Mouse (Mus musculus): ENCODE measurements around the gene Angptl8. TPM values are rescaled to one million over a fixed set of nuclear protein-coding genes. Genes with fewer than 3 reads are reported as not detected.
"Not testable (repeated sequence)": the region's sequence is repeated elsewhere in the genome, so short reads cannot be mapped to it uniquely, and the experiment has no call there.

Angptl8 gene
- polyA plus RNA-seq (2015; fragmentation: Nextera tagmentation; extraction: Ambion mirVana), result 2.1 and 2.3 TPM in 2 replicates

- WGBS, result 60% methylated on average over 15 of the region's 15 CpGs
- H3K27me3 ChIP-seq, result no peaks in the 10 kb centered on the region
- 0 out of 2 replicates have a peak within 1 kb of the TSS, but pooled peaks have one; percentile 35 for H3K27ac ChIP-seq
- H3K9ac ChIP-seq, result no peak within 1 kb of the TSS
- H3K4me1 ChIP-seq, result peaks cover 7% of the 10 kb centered on the region; the same call in 1 of the 2 replicates
- H3K4me3 ChIP-seq, result no peak within 1 kb of the TSS
- H3K9me3 ChIP-seq, result no peaks in the 10 kb centered on the region
- H3K36me3 ChIP-seq, result peaks cover 67% of the 10 kb centered on the region
- H3K4me2 ChIP-seq, result no peak within 1 kb of the TSS
- ATAC-seq (ENCODE audit: borderline replicate concordance, extremely low read depth, low FRiP score, low TSS enrichment), result peak; percentile 27; the same call in 1 of the 2 replicates
These were observed at the start of gene Angptl8 for GRCm38 (mm10) chr9:21835258-21835912. Gene Angptl8 (plus strand): TSS chr9:21835510.

- peak overlapping the region; percentile 84; the same call in 1 of the 2 replicates for H3K27ac ChIP-seq
- ATAC-seq (ENCODE audit: borderline replicate concordance, extremely low read depth, low FRiP score, low TSS enrichment); H3K9me3 ChIP-seq; H3K4me2 ChIP-seq; H3K27me3 ChIP-seq; H3K4me3 ChIP-seq; H3K9ac ChIP-seq: not testable (repeated sequence)
- peaks cover 61% of the 10 kb centered on the region for H3K36me3 ChIP-seq
- WGBS, result 86% methylated on average over 2 of the region's 2 CpGs
- H3K4me1 ChIP-seq, result peaks cover 46% of the 10 kb centered on the region
These were observed 49.0 kb upstream of the Angptl8 start for GRCm38 (mm10) chr9:21786309-21786708.

GRCm38 (mm10) chr9:21786906-21787305, 48.4 kb upstream of the Angptl8 start:
- no peak for ATAC-seq (ENCODE audit: borderline replicate concordance, extremely low read depth, low FRiP score, low TSS enrichment)
- Histone ChIP-seq H3K4me3 (no peak overlapping the region), H3K27me3 (no peaks in the 10 kb centered on the region), H3K27ac (peak overlapping the region; percentile 51; the same call in 1 of the 2 replicates), H3K4me1 (peaks cover 52% of the 10 kb centered on the region), H3K9me3 (no peaks in the 10 kb centered on the region), H3K36me3 (peaks cover 55% of the 10 kb centered on the region), H3K4me2 (no peak overlapping the region), H3K9ac (no peak overlapping the region)
- 13% methylated on average over 6 of the region's 6 CpGs for WGBS

- Histone ChIP-seq H3K36me3 (peaks cover 52% of the 10 kb centered on the region), H3K9ac (no peak overlapping the region), H3K4me3 (no peak overlapping the region), H3K27me3 (no peaks in the 10 kb centered on the region), H3K27ac (peak overlapping the region; percentile 32; the same call in 1 of the 2 replicates), H3K9me3 (no peaks in the 10 kb centered on the region), H3K4me1 (peaks cover 53% of the 10 kb centered on the region), H3K4me2 (no peak overlapping the region)
- ATAC-seq (ENCODE audit: borderline replicate concordance, extremely low read depth, low FRiP score, low TSS enrichment), result no peak
- 67% methylated on average over 5 of the region's 5 CpGs for WGBS
These were observed 47.7 kb upstream of the Angptl8 start for GRCm38 (mm10) chr9:21787654-21788053.

GRCm38 (mm10) chr9:21788234-21788633, 47.1 kb upstream of the Angptl8 start:
- no peak overlapping the region for H3K4me2 ChIP-seq

GRCm38 (mm10) chr9:21791861-21792260, 43.4 kb upstream of the Angptl8 start:
- peak; percentile 77 for ATAC-seq (ENCODE audit: borderline replicate concordance, extremely low read depth, low FRiP score, low TSS enrichment)
- no peaks in the 10 kb centered on the region for H3K27me3 ChIP-seq
- H3K4me3 ChIP-seq, result peak overlapping the region; percentile 10; the same call in 1 of the 2 replicates
- H3K27ac ChIP-seq, result peak overlapping the region; percentile 77
- H3K4me1 ChIP-seq, result peaks cover 80% of the 10 kb centered on the region
- H3K9me3 ChIP-seq, result no peaks in the 10 kb centered on the region
- peak overlapping the region; percentile 38 for H3K4me2 ChIP-seq
- H3K9ac ChIP-seq, result peak overlapping the region; percentile 1; the same call in 1 of the 2 replicates
- peaks cover 50% of the 10 kb centered on the region for H3K36me3 ChIP-seq
- 29% methylated on average over 8 of the region's 8 CpGs for WGBS

More at GRCm38 (mm10) chr9:21788234-21788633, 47.1 kb upstream of the Angptl8 start:
- Histone ChIP-seq H3K36me3 (peaks cover 50% of the 10 kb centered on the region), H3K4me3 (no peak overlapping the region), H3K9me3 (no peaks in the 10 kb centered on the region), H3K9ac (no peak overlapping the region), H3K27me3 (no peaks in the 10 kb centered on the region), H3K27ac (peak overlapping the region; percentile 32; the same call in 1 of the 2 replicates), H3K4me1 (peaks cover 59% of the 10 kb centered on the region)
- ATAC-seq (ENCODE audit: borderline replicate concordance, extremely low read depth, low FRiP score, low TSS enrichment), result no peak
- WGBS, result 68% methylated on average over 9 of the region's 9 CpGs

- Histone ChIP-seq H3K9ac (0 out of 2 replicates have a peak overlapping the region, but pooled peaks have one; percentile 5), H3K4me1 (peaks cover 82% of the 10 kb centered on the region), H3K4me3 (peak overlapping the region; percentile 10; the same call in 1 of the 2 replicates), H3K36me3 (peaks cover 46% of the 10 kb centered on the region), H3K27ac (peak overlapping the region; percentile 77), H3K27me3 (no peaks in the 10 kb centered on the region), H3K4me2 (peak overlapping the region; percentile 38), H3K9me3 (no peaks in the 10 kb centered on the region)
- 29% methylated on average over 8 of the region's 8 CpGs for WGBS
- peak; percentile 32; the same call in 1 of the 2 replicates for ATAC-seq (ENCODE audit: borderline replicate concordance, extremely low read depth, low FRiP score, low TSS enrichment)
These were observed 42.7 kb upstream of the Angptl8 start for GRCm38 (mm10) chr9:21792644-21793043.

- Histone ChIP-seq H3K36me3 (peaks cover 41% of the 10 kb centered on the region), H3K4me1 (peaks cover 75% of the 10 kb centered on the region)
- not testable (repeated sequence) for H3K9me3 ChIP-seq; H3K4me3 ChIP-seq; H3K9ac ChIP-seq; ATAC-seq (ENCODE audit: borderline replicate concordance, extremely low read depth, low FRiP score, low TSS enrichment); H3K27ac ChIP-seq; H3K4me2 ChIP-seq; H3K27me3 ChIP-seq
- 90% methylated on average over 6 of the region's 6 CpGs for WGBS
These were observed 41.8 kb upstream of the Angptl8 start for GRCm38 (mm10) chr9:21793507-21793906.

GRCm38 (mm10) chr9:21794344-21794834, 40.9 kb upstream of the Angptl8 start:
- no peaks in the 10 kb centered on the region for H3K9me3 ChIP-seq
- H3K27ac ChIP-seq, result no peak overlapping the region
- H3K4me1 ChIP-seq, result peaks cover 81% of the 10 kb centered on the region
- 92% methylated on average over 18 of the region's 18 CpGs for WGBS
- H3K27me3 ChIP-seq, result no peaks in the 10 kb centered on the region
- H3K4me3 ChIP-seq, result no peak overlapping the region
- H3K4me2 ChIP-seq, result no peak overlapping the region
- no peak overlapping the region for H3K9ac ChIP-seq
- ATAC-seq (ENCODE audit: borderline replicate concordance, extremely low read depth, low FRiP score, low TSS enrichment), result no peak
- peaks cover 32% of the 10 kb centered on the region for H3K36me3 ChIP-seq

- WGBS, result 92% methylated on average over 25 of the region's 25 CpGs
- Histone ChIP-seq H3K9ac (no peak overlapping the region), H3K9me3 (no peaks in the 10 kb centered on the region), H3K27ac (no peak overlapping the region), H3K4me3 (no peak overlapping the region), H3K36me3 (peaks cover 31% of the 10 kb centered on the region), H3K4me2 (no peak overlapping the region), H3K4me1 (peaks cover 82% of the 10 kb centered on the region), H3K27me3 (no peaks in the 10 kb centered on the region)
- no peak for ATAC-seq (ENCODE audit: borderline replicate concordance, extremely low read depth, low FRiP score, low TSS enrichment)
These were observed 40.4 kb upstream of the Angptl8 start for GRCm38 (mm10) chr9:21794925-21795324.

GRCm38 (mm10) chr9:21795579-21795978, 39.7 kb upstream of the Angptl8 start:
- peak overlapping the region; percentile 71 for H3K4me2 ChIP-seq
- H3K36me3 ChIP-seq, result peaks cover 30% of the 10 kb centered on the region
- H3K9ac ChIP-seq, result no peak overlapping the region
- peak overlapping the region; percentile 97; the same call in 1 of the 2 replicates for H3K27ac ChIP-seq
- no peaks in the 10 kb centered on the region for H3K27me3 ChIP-seq
- no peaks in the 10 kb centered on the region for H3K9me3 ChIP-seq
- H3K4me1 ChIP-seq, result peaks cover 78% of the 10 kb centered on the region
- 56% methylated on average over 5 of the region's 5 CpGs for WGBS
- ATAC-seq (ENCODE audit: borderline replicate concordance, extremely low read depth, low FRiP score, low TSS enrichment), result no peak
- H3K4me3 ChIP-seq, result peak overlapping the region; percentile 82; the same call in 1 of the 2 replicates

GRCm38 (mm10) chr9:21796259-21796658, 39.1 kb upstream of the Angptl8 start:
- H3K36me3 ChIP-seq, result peaks cover 37% of the 10 kb centered on the region
- peak overlapping the region; percentile 97 for H3K27ac ChIP-seq
- whole genome bisulfite sequencing, result 12% methylated on average over 3 of the region's 3 CpGs
- no peaks in the 10 kb centered on the region for H3K27me3 ChIP-seq
- peak overlapping the region; percentile 71 for H3K4me2 ChIP-seq
- no peaks in the 10 kb centered on the region for H3K9me3 ChIP-seq
- peak overlapping the region; percentile 87 for H3K9ac ChIP-seq
- H3K4me3 ChIP-seq, result peak overlapping the region; percentile 82
- ATAC-seq (ENCODE audit: borderline replicate concordance, extremely low read depth, low FRiP score, low TSS enrichment), result no peak
- H3K4me1 ChIP-seq, result peaks cover 73% of the 10 kb centered on the region
